Mouse (Mus musculus): ENCODE data around the gene Sar1b.

GRCm38 (mm10) chr11:51746096-51746495, 17.4 kb upstream of the Sar1b start:
- no peak for TF ChIP-seq CTCF (IDR thresholded peaks at IDR 0.05)
- TF ChIP-seq EP300 (IDR thresholded peaks at IDR 0.05; ENCODE audit: insufficient read depth, low read depth, low read length): no peak

Measured in heart, adult 2 months (tissue).